Mouse (Mus musculus) hindbrain, embryonic 14.5 days (tissue): ENCODE data around the gene Cenpp. TPM values are rescaled to one million over a fixed set of nuclear protein-coding genes. Genes with fewer than 3 reads are reported as not detected.

Experiments
- ATAC-seq: fragments of 200-750 bp; cut with Nextera tagmentation; 2 replicates; pipeline ENCODE4 v1.8.0; 2017; ENCODE audit warnings: moderate number of reproducible peaks, mild to moderate bottlenecking, moderate TSS enrichment, moderate library complexity; ENCODE audit not compliant: low FRiP score
- DNase-seq: peaks from one replicate; pipeline ENCODE4 v3.0.0-alpha.2; 2015; ENCODE audit warnings: low spot score
- H3K27ac ChIP-seq: fragments of 300-500 bp; sonication (generic); 2 replicates; pipeline ENCODE4 v1.5.1; 2014; ENCODE audit warnings: mild to moderate bottlenecking, moderate library complexity
- H3K27me3 ChIP-seq: fragments of 300-500 bp; sonication (generic); 2 replicates; pipeline ENCODE4 v1.6.1; 2014; ENCODE audit warnings: mild to moderate bottlenecking, low read length, mixed read lengths; ENCODE audit not compliant: control insufficient read depth, insufficient read depth
- H3K36me3 ChIP-seq: fragments of 300-500 bp; sonication (generic); replicated peaks from 2 replicates; pipeline ENCODE4 v1.6.1; 2014; ENCODE audit not compliant: control insufficient read depth, insufficient read depth
- H3K4me1 ChIP-seq: fragments of 300-500 bp; sonication (generic); replicated peaks from 2 replicates; pipeline ENCODE4 v1.6.1; 2014; ENCODE audit warnings: antibody characterized with exemption, low read length, mixed read lengths; ENCODE audit not compliant: control insufficient read depth, insufficient read depth
- H3K4me2 ChIP-seq: fragments of 300-500 bp; sonication (generic); replicated peaks from 2 replicates; pipeline ENCODE4 v1.6.1; 2014; ENCODE audit warnings: mild to moderate bottlenecking, moderate library complexity
- H3K4me3 ChIP-seq: fragments of 300-500 bp; sonication (generic); replicated peaks from 2 replicates; pipeline ENCODE4 v1.5.1; 2014; ENCODE audit warnings: mild to moderate bottlenecking, low read length
- H3K9ac ChIP-seq: fragments of 300-500 bp; sonication (generic); 2 replicates; pipeline ENCODE4 v1.6.1; 2014
- H3K9me3 ChIP-seq: fragments of 300-500 bp; sonication (generic); 2 replicates; pipeline ENCODE4 v1.6.1; 2016; ENCODE audit warnings: low read length; ENCODE audit not compliant: control insufficient read depth
- WGBS: fragments of 180-500 bp; shearing (Covaris S2); extraction: QIAGEN DNeasy Blood & Tissue Kit; methylation state at CpG from one replicate; pipeline ENCODE4 v1.1.7; 2014; 5-methylcytosine and 5-hydroxymethylcytosine counted together
- polyA plus RNA-seq: library from polyadenylated mRNA; unstranded; fragments of >200 nt; fragmentation: Nextera tagmentation; extraction: Ambion mirVana; gene quantifications from 2 replicates; pipeline ENCODE4 v1.2.1, GENCODE M21; 2014

Gene Cenpp
- polyA plus RNA-seq, 1 experiment from 2014 or later = 8.3 TPM

- Histone ChIP-seq H3K9me3 (no peaks in the 10 kb centered on the region), H3K36me3 (no peaks in the 10 kb centered on the region), H3K9ac (no peak overlapping the region), H3K4me3 (no peak overlapping the region), H3K27me3 (no peaks in the 10 kb centered on the region), H3K4me1 (no peaks in the 10 kb centered on the region), H3K27ac (no peak overlapping the region), H3K4me2 (no peak overlapping the region)
- 87% methylated on average over 3 of the region's 3 CpGs for WGBS
- ATAC-seq = no peak
- no peak for DNase-seq
Measured at GRCm38 (mm10) chr13:49507176-49507575, 145.4 kb downstream of the Cenpp start.

- H3K27ac ChIP-seq = no peak overlapping the region
- no peaks in the 10 kb centered on the region for H3K9me3 ChIP-seq
- H3K4me2 ChIP-seq = no peak overlapping the region
- H3K36me3 ChIP-seq = no peaks in the 10 kb centered on the region
- no peaks in the 10 kb centered on the region for H3K4me1 ChIP-seq
- DNase-seq (no peak), ATAC-seq (no peak)
- H3K27me3 ChIP-seq = no peaks in the 10 kb centered on the region
- no peak overlapping the region for H3K9ac ChIP-seq
- no peak overlapping the region for H3K4me3 ChIP-seq
- 88% methylated on average over 4 of the region's 4 CpGs for WGBS
Measured at GRCm38 (mm10) chr13:49505776-49506175, 146.8 kb downstream of the Cenpp start.

GRCm38 (mm10) chr13:49504510-49504909, 148.1 kb downstream of the Cenpp start, which contains the start of gene Ecm2:
Gene Ecm2, plus strand, starts transcription at chr13:49504810.
- no peak for ATAC-seq
- 0 out of 2 replicates have a peak within 1 kb of the TSS, but pooled peaks have one; percentile 12 for H3K4me2 ChIP-seq

GRCm38 (mm10) chr13:49492376-49493368, 159.9 kb downstream of the Cenpp start, which contains the start of gene Tes3-ps:
Gene Tes3-ps, plus strand, starts transcription at chr13:49493318.
- H3K27ac ChIP-seq = no peak within 1 kb of the TSS
- H3K4me1 ChIP-seq = no peaks in the 10 kb centered on the region
- no peak within 1 kb of the TSS for H3K4me3 ChIP-seq
- ATAC-seq (no peak), DNase-seq (no peak)
- H3K9me3 ChIP-seq = no peaks in the 10 kb centered on the region
- H3K27me3 ChIP-seq = no peaks in the 10 kb centered on the region
- no peaks in the 10 kb centered on the region for H3K36me3 ChIP-seq
- 78% methylated on average over 6 of the region's 6 CpGs for WGBS
- H3K9ac ChIP-seq = no peak within 1 kb of the TSS
- H3K4me2 ChIP-seq = no peak within 1 kb of the TSS

More at GRCm38 (mm10) chr13:49504510-49504909, 148.1 kb downstream of the Cenpp start, which contains the start of gene Ecm2:
- Histone ChIP-seq H3K27me3 (no peaks in the 10 kb centered on the region), H3K27ac (0 out of 2 replicates have a peak within 1 kb of the TSS, but pooled peaks have one; percentile 20), H3K4me1 (no peaks in the 10 kb centered on the region), H3K36me3 (no peaks in the 10 kb centered on the region), H3K4me3 (no peak within 1 kb of the TSS), H3K9ac (no peak within 1 kb of the TSS), H3K9me3 (no peaks in the 10 kb centered on the region)
- no peak for DNase-seq
- WGBS = 45% methylated on average over 4 of the region's 4 CpGs

GRCm38 (mm10) chr13:49485388-49485787, 167.2 kb downstream of the Cenpp start:
- Histone ChIP-seq H3K4me3 (no peak overlapping the region), H3K27me3 (no peaks in the 10 kb centered on the region), H3K4me2 (no peak overlapping the region), H3K27ac (no peak overlapping the region), H3K9me3 (no peaks in the 10 kb centered on the region), H3K36me3 (no peaks in the 10 kb centered on the region), H3K4me1 (no peaks in the 10 kb centered on the region), H3K9ac (no peak overlapping the region)
- WGBS = 83% methylated on average over 5 of the region's 5 CpGs
- ATAC-seq (no peak), DNase-seq (no peak)

- H3K36me3 ChIP-seq = no peaks in the 10 kb centered on the region
- H3K27me3 ChIP-seq = no peaks in the 10 kb centered on the region
- WGBS = 54% methylated on average over 5 of the region's 5 CpGs
- H3K9ac ChIP-seq = no peak overlapping the region
- no peak overlapping the region for H3K27ac ChIP-seq
- H3K9me3 ChIP-seq = no peaks in the 10 kb centered on the region
- peak; percentile 55; the same call in 1 of the 2 replicates for ATAC-seq
- DNase-seq = peak; percentile 35
- H3K4me3 ChIP-seq = no peak overlapping the region
- no peaks in the 10 kb centered on the region for H3K4me1 ChIP-seq
- no peak overlapping the region for H3K4me2 ChIP-seq
Measured at GRCm38 (mm10) chr13:49480551-49480950, 172.0 kb downstream of the Cenpp start.

GRCm38 (mm10) chr13:49480057-49480456, 172.5 kb downstream of the Cenpp start:
- Histone ChIP-seq H3K9me3 (no peaks in the 10 kb centered on the region), H3K27ac (no peak overlapping the region), H3K4me3 (no peak overlapping the region), H3K9ac (no peak overlapping the region), H3K36me3 (no peaks in the 10 kb centered on the region), H3K27me3 (no peaks in the 10 kb centered on the region), H3K4me1 (no peaks in the 10 kb centered on the region), H3K4me2 (no peak overlapping the region)
- no peak for ATAC-seq
- DNase-seq = peak; percentile 43
- 79% methylated on average over 2 of the region's 2 CpGs for WGBS

GRCm38 (mm10) chr13:49479399-49479798, 173.2 kb downstream of the Cenpp start:
- no peak for ATAC-seq
- 81% methylated on average over 4 of the region's 4 CpGs for WGBS

GRCm38 (mm10) chr13:49478851-49479374, 173.7 kb downstream of the Cenpp start:
- no peaks in the 10 kb centered on the region for H3K36me3 ChIP-seq
- ATAC-seq = no peak

More at GRCm38 (mm10) chr13:49479399-49479798, 173.2 kb downstream of the Cenpp start:
- Histone ChIP-seq H3K9ac (no peak overlapping the region), H3K4me1 (no peaks in the 10 kb centered on the region), H3K9me3 (no peaks in the 10 kb centered on the region), H3K27me3 (no peaks in the 10 kb centered on the region), H3K4me3 (no peak overlapping the region), H3K4me2 (no peak overlapping the region), H3K27ac (no peak overlapping the region), H3K36me3 (no peaks in the 10 kb centered on the region)
- DNase-seq = no peak

More at GRCm38 (mm10) chr13:49478851-49479374, 173.7 kb downstream of the Cenpp start:
- no peak for DNase-seq
- H3K27ac ChIP-seq = no peak overlapping the region
- H3K27me3 ChIP-seq = no peaks in the 10 kb centered on the region
- no peaks in the 10 kb centered on the region for H3K4me1 ChIP-seq
- no peaks in the 10 kb centered on the region for H3K9me3 ChIP-seq
- H3K9ac ChIP-seq = no peak overlapping the region
- H3K4me3 ChIP-seq = no peak overlapping the region
- H3K4me2 ChIP-seq = no peak overlapping the region
- 92% methylated on average over 6 of the region's 6 CpGs for WGBS
